Mouse (Mus musculus) liver, adult (tissue): ENCODE measurements around the gene Abo.

Experiments
- GATA4 ChIP-seq: IDR thresholded peaks from 2 replicates; pipeline ENCODE4 v1.6.1; 2014; ENCODE audit warnings: mild to moderate bottlenecking, low read length; ENCODE audit not compliant: insufficient replicate concordance

The Abo gene

GRCm38 (mm10) chr2:26901834-26902400, 37.1 kb upstream of the Abo start:
- no peak for TF ChIP-seq GATA4

- no peak for TF ChIP-seq GATA4
Observed at GRCm38 (mm10) chr2:26900731-26901130, 36.0 kb upstream of the Abo start.

GRCm38 (mm10) chr2:26895898-26896297, 31.1 kb upstream of the Abo start:
- TF ChIP-seq GATA4 = no peak

GRCm38 (mm10) chr2:26878571-26878970, 13.8 kb upstream of the Abo start:
- no peak for TF ChIP-seq GATA4

- no peak for TF ChIP-seq GATA4
Observed at GRCm38 (mm10) chr2:26870666-26871065, 5.9 kb upstream of the Abo start.

GRCm38 (mm10) chr2:26862856-26863255, 1.9 kb downstream of the Abo start:
- no peak for TF ChIP-seq GATA4

- TF ChIP-seq GATA4 = no peak
Observed at GRCm38 (mm10) chr2:26847706-26848105, 17.1 kb downstream of the Abo start.

- no peak for TF ChIP-seq GATA4
Observed at GRCm38 (mm10) chr2:26832478-26832877, 32.3 kb downstream of the Abo start.

- no peak for TF ChIP-seq GATA4
Observed at GRCm38 (mm10) chr2:26828047-26828446, 36.7 kb downstream of the Abo start.

GRCm38 (mm10) chr2:26827261-26827975, 37.4 kb downstream of the Abo start:
- TF ChIP-seq GATA4 = no peak
